Mouse (Mus musculus) liver, adult (tissue): Measurements from ENCODE around the gene Rcor2.

Experiments used
- GATA4 ChIP-seq: IDR thresholded peaks from 2 replicates; pipeline ENCODE4 v1.6.1; 2014; ENCODE audit warnings: mild to moderate bottlenecking, low read length; ENCODE audit not compliant: insufficient replicate concordance

The Rcor2 gene

GRCm38 (mm10) chr19:7276053-7276659 lies 9.0 kb downstream of the Rcor2 start:
- TF ChIP-seq GATA4: no peak

DNA sequence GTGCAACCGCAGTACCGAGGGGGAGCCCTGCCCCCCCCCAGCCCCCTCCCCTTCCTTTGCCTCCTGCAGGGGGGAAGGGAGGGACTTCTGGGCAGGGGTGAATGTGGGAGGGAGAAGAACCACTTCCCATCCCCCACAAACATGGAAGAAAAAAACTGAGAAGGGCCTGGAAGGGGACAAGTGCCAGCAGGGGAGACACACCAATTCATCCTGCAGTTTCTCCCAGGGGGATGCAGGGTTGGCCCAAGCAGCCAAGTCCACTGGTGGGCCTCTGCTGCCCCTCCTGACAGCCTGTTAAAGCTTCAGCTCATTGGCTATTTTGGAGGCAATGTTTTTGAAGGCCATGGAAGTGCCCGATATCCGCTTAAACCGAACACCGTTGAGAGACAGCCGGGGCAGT lies 9.7 kb downstream of the Rcor2 start:
- no peak for TF ChIP-seq GATA4

GRCm38 (mm10) chr19:7278200-7278906 lies 11.2 kb downstream of the Rcor2 start:
- no peak for TF ChIP-seq GATA4

DNA sequence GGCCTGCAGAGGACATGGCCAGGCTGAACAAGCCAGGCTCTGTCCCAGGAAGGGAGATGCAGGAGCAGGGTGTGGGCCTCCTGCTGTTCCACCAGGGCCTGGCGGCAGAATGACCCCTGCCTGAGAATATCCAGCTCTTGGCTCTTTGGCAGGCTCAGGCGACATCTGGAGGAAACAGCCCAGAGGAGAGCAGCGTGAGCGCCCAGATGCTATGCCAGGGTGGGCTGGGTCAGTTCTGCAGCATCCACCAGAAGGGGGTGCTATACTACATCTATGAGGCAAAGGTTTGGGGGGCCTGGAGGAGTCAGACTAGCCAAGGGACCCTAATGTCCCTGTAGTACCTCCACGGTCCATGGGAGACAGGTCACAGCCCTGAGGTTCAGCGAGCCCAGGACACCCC lies 12.0 kb downstream of the Rcor2 start:
- no peak for TF ChIP-seq GATA4

- TF ChIP-seq GATA4: no peak
These were observed 13.6 kb downstream of the Rcor2 start for GRCm38 (mm10) chr19:7280557-7281330.

DNA sequence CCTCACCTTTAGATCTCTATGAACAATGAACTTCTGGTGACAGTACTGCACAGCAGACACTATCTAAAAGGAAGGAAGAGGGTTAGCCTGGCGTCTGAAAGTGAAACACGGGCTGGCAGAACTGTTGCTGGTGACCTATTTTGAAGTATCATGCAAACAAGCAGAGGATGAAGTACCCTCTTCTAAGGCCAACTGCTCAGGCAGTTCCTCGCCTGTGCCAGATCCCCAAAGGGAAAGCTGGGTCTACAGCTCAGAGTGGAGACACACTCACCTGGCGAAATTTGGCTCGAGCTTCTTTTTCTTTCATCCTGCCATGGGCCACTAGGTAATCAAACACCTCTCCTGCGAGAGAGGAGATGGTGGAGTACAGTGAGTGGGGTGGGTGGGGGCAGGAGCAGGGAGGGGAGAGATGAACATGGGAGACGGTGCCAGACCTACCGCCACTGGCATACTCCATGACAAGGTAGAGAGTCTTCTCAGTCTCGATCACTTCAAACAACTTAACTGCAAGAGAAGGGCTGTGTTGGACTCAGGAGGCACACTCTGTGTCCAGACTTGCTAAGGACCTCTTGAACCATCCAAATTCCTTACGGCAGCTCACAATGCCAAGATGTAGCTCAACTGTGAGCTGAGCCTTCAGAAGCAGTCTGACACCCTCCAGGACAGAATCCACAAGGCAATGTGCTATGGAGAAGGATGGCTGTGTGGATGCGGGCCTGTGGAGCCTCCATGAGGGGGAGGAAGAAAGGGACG lies 19.6 kb downstream of the Rcor2 start:
- TF ChIP-seq GATA4: no peak

DNA sequence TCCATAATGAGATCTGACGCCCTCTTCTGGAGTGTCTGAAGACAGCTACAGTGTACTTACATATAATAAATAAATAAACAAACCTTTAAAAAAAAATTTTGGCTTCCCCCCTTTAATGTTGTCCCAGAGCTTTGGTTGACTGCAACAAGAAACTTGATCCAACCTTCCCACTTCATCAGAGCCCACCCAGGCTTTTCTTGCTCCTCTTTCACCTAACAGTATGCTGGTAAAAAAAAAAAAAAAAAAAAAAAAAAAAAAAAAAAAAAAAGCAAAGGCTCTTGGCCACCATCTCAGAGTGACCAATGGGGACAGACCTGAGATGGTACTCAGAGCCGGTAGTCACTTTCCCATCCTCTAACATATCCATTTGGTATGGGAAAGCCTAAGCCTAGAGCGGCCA lies 21.2 kb downstream of the Rcor2 start:
- no peak for TF ChIP-seq GATA4

DNA sequence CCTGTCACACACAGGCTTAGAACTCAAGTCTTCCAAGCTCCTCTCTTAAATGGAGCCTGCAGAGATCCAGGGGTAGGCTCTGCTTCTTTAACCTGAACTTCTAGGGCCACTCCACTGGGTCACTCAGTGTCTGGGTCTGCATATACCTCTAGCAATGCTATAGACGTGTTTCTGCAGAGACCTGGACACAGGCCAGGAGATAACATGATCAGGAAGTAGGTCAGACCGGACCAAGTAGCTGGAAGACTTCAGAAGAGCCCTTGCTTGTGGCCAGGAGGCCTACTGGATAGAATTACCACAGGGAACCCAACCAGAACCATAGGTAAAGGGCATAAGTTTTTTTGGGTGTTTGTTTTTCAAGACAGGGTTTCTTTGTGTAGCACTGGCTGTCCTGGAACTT lies 22.6 kb downstream of the Rcor2 start:
- TF ChIP-seq GATA4: no peak

- no peak for TF ChIP-seq GATA4
These were observed 25.0 kb downstream of the Rcor2 start for GRCm38 (mm10) chr19:7291958-7292709.

DNA sequence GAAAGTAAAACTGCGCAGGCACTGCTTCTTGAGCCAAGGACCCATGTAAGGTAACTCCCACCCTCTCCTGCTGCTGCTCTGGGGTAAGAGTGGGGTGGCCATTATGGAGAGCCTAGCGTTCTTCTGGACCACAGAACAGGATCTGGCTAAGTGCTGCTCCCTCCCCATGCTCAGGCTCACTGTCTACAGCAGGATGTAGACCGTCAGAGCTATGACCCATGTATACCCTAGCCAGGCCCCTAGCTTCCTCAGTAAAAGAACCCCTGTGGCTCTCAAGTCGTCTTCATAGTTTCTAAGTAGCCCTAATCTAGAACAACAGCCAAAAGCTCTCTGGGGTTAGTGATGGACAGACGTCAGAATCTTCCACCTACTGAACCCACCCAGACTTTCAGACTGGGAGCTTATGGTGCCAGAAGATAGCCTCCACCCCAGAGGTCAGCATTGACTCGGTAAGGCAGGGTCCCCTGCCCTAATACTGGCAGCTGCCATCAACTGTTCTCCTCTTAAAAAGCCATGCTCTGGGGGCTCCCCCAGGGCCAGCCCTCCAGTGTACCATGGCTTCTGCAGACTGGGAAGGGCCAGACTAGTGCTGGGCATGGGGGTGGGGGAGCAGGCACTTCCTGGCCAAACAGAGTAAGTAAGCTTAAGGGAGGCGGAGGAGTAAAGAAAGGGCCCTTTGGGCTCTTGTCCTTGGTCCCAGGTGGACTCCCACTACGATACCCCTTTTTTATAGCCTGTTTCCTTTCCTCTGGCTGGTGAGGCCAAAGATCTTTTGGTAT lies 27.2 kb downstream of the Rcor2 start:
- TF ChIP-seq GATA4: no peak

DNA sequence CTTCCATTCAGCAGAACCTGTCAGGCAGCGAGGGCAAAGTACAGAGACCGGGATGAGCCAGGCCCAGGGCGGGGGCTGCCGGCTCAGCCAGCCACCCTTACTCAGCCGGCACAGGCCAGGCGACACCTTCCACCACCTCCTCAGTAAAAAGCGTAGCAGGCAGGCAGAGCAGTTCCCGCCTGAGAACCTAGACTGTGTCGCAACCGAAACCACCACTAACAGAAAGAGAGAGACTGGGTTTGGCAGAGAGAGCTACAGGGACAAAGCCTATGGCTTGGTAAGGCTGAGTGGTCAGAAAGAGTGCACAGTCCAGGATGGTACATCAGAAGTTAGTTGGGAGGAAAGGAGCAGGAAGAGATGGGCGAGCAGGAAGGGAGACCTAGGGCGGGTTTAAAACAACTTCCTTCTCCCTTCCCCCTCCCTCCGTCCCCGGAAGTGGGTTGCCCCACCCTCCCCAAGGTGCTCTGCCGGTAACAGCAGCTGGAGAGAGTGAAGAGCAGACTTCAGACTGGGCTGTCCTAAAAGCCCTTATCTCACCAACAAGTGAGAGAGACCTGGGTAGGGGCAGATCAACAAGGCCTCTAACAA lies 28.0 kb downstream of the Rcor2 start:
- no peak for TF ChIP-seq GATA4

DNA sequence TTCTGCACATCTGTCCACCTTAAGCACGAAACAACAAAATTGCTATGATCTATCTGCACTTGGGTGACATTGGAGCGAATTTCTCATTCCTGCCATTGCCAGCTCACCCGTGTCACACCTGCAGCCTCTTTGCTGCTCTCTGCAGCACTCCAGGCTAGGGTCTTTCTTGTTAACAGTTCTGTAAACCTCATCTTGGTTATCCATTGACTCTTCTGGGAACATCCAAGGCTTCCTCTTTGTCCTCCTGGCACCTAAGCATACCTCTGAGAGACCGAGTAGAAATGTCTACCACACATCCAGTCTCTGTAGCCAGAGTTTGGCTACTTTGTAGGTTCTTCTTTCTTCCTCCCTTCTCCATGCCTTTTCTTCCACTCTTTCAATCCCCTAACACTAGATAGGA lies 28.8 kb downstream of the Rcor2 start:
- no peak for TF ChIP-seq GATA4

DNA sequence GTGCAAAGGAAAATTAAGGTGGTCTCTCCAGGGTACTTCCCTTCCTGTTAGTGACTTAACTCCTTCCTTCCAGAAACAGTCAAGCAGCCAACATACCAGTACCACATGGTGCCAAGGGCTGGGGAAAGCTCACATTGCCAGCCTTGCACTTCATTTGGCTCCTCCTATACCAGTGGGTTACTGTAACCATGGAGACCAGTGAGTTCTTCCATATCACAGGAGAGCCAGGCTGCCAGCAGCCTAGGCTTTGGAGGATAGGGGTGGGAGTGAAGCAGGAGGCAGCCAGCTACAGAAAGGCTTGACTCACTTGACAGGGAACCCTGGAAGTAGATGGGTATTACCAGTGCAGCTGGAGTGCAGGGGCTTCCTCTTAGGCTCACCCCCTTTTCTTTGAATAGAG lies 31.9 kb downstream of the Rcor2 start:
- TF ChIP-seq GATA4: no peak

DNA sequence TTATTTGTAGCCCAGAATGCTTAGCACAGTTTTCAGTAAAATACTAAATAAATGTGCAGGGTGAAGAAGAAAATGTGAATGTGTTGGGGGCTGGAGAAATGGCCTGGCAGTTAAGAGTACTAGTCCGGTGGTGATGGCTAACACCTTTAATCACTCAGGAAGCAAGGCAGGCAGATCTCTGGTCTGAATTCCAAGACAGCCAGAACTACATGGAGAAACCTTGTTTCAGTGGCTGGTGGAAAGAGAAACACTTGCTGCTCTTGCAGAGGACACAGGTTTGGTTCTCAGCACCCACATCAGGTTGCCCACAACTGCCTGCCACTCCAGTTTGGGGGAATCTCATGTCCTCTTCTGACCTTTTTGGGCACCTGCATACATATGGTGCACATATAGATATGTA lies 33.0 kb downstream of the Rcor2 start:
- TF ChIP-seq GATA4: no peak
